Mouse (Mus musculus) embryonic facial prominence, embryonic 13.5 days (tissue): ENCODE results near the gene Zfp131. TPM values are rescaled to one million over a fixed set of nuclear protein-coding genes. Genes with fewer than 3 reads are reported as not detected.

ENCODE experiments used
- ATAC-seq: fragments of 200-750 bp; cut with Nextera tagmentation; 2 replicates; pipeline ENCODE4 v1.8.0; 2017; ENCODE audit warnings: low read depth; ENCODE audit not compliant: insufficient number of reproducible peaks, insufficient read depth, low FRiP score, low TSS enrichment
- H3K27ac ChIP-seq: fragments of 300-500 bp; sonication (generic); 2 replicates; pipeline ENCODE4 v1.5.1; 2015; ENCODE audit warnings: moderate library complexity, mild to moderate bottlenecking, inconsistent platforms
- H3K27me3 ChIP-seq: fragments of 300-500 bp; sonication (generic); 2 replicates; pipeline ENCODE4 v1.6.1; 2015; ENCODE audit warnings: mild to moderate bottlenecking, inconsistent platforms
- H3K36me3 ChIP-seq: fragments of 300-500 bp; sonication (generic); 2 replicates; pipeline ENCODE4 v1.6.1; 2015; ENCODE audit warnings: mild to moderate bottlenecking, inconsistent platforms
- H3K4me1 ChIP-seq: fragments of 300-500 bp; sonication (generic); 2 replicates; pipeline ENCODE4 v1.6.1; 2015; ENCODE audit warnings: inconsistent platforms
- H3K4me2 ChIP-seq: fragments of 300-500 bp; sonication (generic); 2 replicates; pipeline ENCODE4 v1.6.1; 2015; ENCODE audit warnings: moderate library complexity, mild to moderate bottlenecking, inconsistent platforms
- H3K4me3 ChIP-seq: fragments of 300-500 bp; sonication (generic); 2 replicates; pipeline ENCODE4 v1.5.1; 2015; ENCODE audit warnings: mild to moderate bottlenecking, inconsistent platforms
- H3K9ac ChIP-seq: fragments of 300-500 bp; sonication (generic); 2 replicates; pipeline ENCODE4 v1.6.1; 2015; ENCODE audit warnings: mild to moderate bottlenecking, inconsistent platforms
- H3K9me3 ChIP-seq: fragments of 300-500 bp; sonication (generic); 2 replicates; pipeline ENCODE4 v1.6.1; 2016; ENCODE audit warnings: inconsistent platforms
- WGBS: fragments of 180-500 bp; shearing (Covaris S2); methylation state at CpG from one replicate; pipeline ENCODE4 v1.1.7; 2015; ENCODE audit warnings: mixed read lengths; 5-methylcytosine and 5-hydroxymethylcytosine counted together
- polyA plus RNA-seq: library from polyadenylated mRNA; unstranded; fragments of >200 nt; fragmentation: Nextera tagmentation; extraction: Ambion mirVana; gene quantifications from 2 replicates; pipeline ENCODE4 v1.2.1, GENCODE M21; 2015

Zfp131 gene
- polyA plus RNA-seq, 1 experiment from 2014 or later, result 48.6 TPM

GRCm38 (mm10) chr13:119753859-119754634, 36.6 kb downstream of the Zfp131 start:
- no peak overlapping the region for H3K4me2 ChIP-seq
- H3K27me3 ChIP-seq, result no peaks in the 10 kb centered on the region
- WGBS, result 53% methylated on average over 9 of the region's 9 CpGs
- H3K27ac ChIP-seq, result no peak overlapping the region
- H3K9me3 ChIP-seq, result no peaks in the 10 kb centered on the region
- H3K36me3 ChIP-seq, result no peaks in the 10 kb centered on the region
- H3K9ac ChIP-seq, result no peak overlapping the region
- ATAC-seq, result no peak
- no peak overlapping the region for H3K4me3 ChIP-seq
- H3K4me1 ChIP-seq, result peaks cover 17% of the 10 kb centered on the region

GRCm38 (mm10) chr13:119746930-119747329, 43.8 kb downstream of the Zfp131 start:
- Histone ChIP-seq H3K4me3 (no peak overlapping the region), H3K4me2 (no peak overlapping the region), H3K27ac (no peak overlapping the region), H3K36me3 (no peaks in the 10 kb centered on the region), H3K9me3 (no peaks in the 10 kb centered on the region), H3K9ac (no peak overlapping the region), H3K4me1 (peaks cover 2% of the 10 kb centered on the region), H3K27me3 (no peaks in the 10 kb centered on the region)
- WGBS, result 88% methylated on average over 4 of the region's 4 CpGs
- no peak for ATAC-seq

GRCm38 (mm10) chr13:119743470-119743869, 47.2 kb downstream of the Zfp131 start:
- WGBS, result 74% methylated on average over 3 of the region's 3 CpGs
- Histone ChIP-seq H3K4me2 (no peak overlapping the region), H3K4me3 (no peak overlapping the region), H3K9me3 (no peaks in the 10 kb centered on the region), H3K4me1 (peaks cover 9% of the 10 kb centered on the region), H3K9ac (no peak overlapping the region), H3K27ac (no peak overlapping the region), H3K27me3 (no peaks in the 10 kb centered on the region), H3K36me3 (no peaks in the 10 kb centered on the region)
- ATAC-seq, result no peak

GRCm38 (mm10) chr13:119742711-119743415, 47.8 kb downstream of the Zfp131 start:
- H3K4me1 ChIP-seq, result peaks cover 9% of the 10 kb centered on the region
- no peak for ATAC-seq
- H3K27ac ChIP-seq, result no peak overlapping the region
- WGBS, result 86% methylated on average over 6 of the region's 6 CpGs
- H3K9me3 ChIP-seq, result no peaks in the 10 kb centered on the region
- no peaks in the 10 kb centered on the region for H3K36me3 ChIP-seq
- H3K4me3 ChIP-seq, result no peak overlapping the region
- H3K9ac ChIP-seq, result no peak overlapping the region
- H3K27me3 ChIP-seq, result no peaks in the 10 kb centered on the region
- H3K4me2 ChIP-seq, result no peak overlapping the region

GRCm38 (mm10) chr13:119741390-119742237, 49.1 kb downstream of the Zfp131 start:
- ATAC-seq, result no peak
- Histone ChIP-seq H3K36me3 (no peaks in the 10 kb centered on the region), H3K27ac (no peak overlapping the region), H3K9ac (peak overlapping the region; percentile 58), H3K27me3 (no peaks in the 10 kb centered on the region), H3K4me2 (peak overlapping the region; percentile 62), H3K4me1 (peaks cover 9% of the 10 kb centered on the region), H3K4me3 (peak overlapping the region; percentile 35), H3K9me3 (no peaks in the 10 kb centered on the region)
- WGBS, result 3% methylated on average over 19 of the region's 19 CpGs

- H3K27me3 ChIP-seq, result no peaks in the 10 kb centered on the region
- 0 out of 2 replicates have a peak, but pooled peaks cover 3% of the 10 kb centered on the region for H3K4me1 ChIP-seq
- no peaks in the 10 kb centered on the region for H3K9me3 ChIP-seq
- H3K27ac ChIP-seq, result no peak overlapping the region
- no peak overlapping the region for H3K4me2 ChIP-seq
- H3K9ac ChIP-seq, result no peak overlapping the region
- no peak overlapping the region for H3K4me3 ChIP-seq
- WGBS, result 63% methylated on average over 6 of the region's 6 CpGs
- ATAC-seq, result no peak
- H3K36me3 ChIP-seq, result no peaks in the 10 kb centered on the region
These were observed 59.2 kb downstream of the Zfp131 start for GRCm38 (mm10) chr13:119731448-119731847.

- 84% methylated on average over 7 of the region's 7 CpGs for WGBS
- H3K4me3 ChIP-seq, result no peak overlapping the region
- ATAC-seq, result no peak
- H3K4me2 ChIP-seq, result no peak overlapping the region
- 0 out of 2 replicates have a peak, but pooled peaks cover 3% of the 10 kb centered on the region for H3K4me1 ChIP-seq
- H3K27ac ChIP-seq, result no peak overlapping the region
- no peaks in the 10 kb centered on the region for H3K9me3 ChIP-seq
- H3K36me3 ChIP-seq, result no peaks in the 10 kb centered on the region
- no peak overlapping the region for H3K9ac ChIP-seq
- H3K27me3 ChIP-seq, result no peaks in the 10 kb centered on the region
These were observed 61.3 kb downstream of the Zfp131 start for GRCm38 (mm10) chr13:119729406-119729805.

GRCm38 (mm10) chr13:119727608-119728387, 62.9 kb downstream of the Zfp131 start:
- Histone ChIP-seq H3K27me3 (no peaks in the 10 kb centered on the region), H3K4me3 (no peak overlapping the region), H3K9me3 (no peaks in the 10 kb centered on the region), H3K4me2 (no peak overlapping the region), H3K36me3 (no peaks in the 10 kb centered on the region), H3K27ac (no peak overlapping the region), H3K9ac (no peak overlapping the region), H3K4me1 (0 out of 2 replicates have a peak, but pooled peaks cover 3% of the 10 kb centered on the region)
- WGBS, result 74% methylated on average over 26 of the region's 26 CpGs
- no peak for ATAC-seq

GRCm38 (mm10) chr13:119724541-119724940, 66.1 kb downstream of the Zfp131 start:
- no peak overlapping the region for H3K9ac ChIP-seq
- no peak overlapping the region for H3K27ac ChIP-seq
- H3K4me3 ChIP-seq, result no peak overlapping the region
- no peak overlapping the region for H3K4me2 ChIP-seq
- WGBS, result 87% methylated on average over 7 of the region's 7 CpGs
- no peaks in the 10 kb centered on the region for H3K9me3 ChIP-seq
- H3K36me3 ChIP-seq, result no peaks in the 10 kb centered on the region
- H3K4me1 ChIP-seq, result 0 out of 2 replicates have a peak, but pooled peaks cover 3% of the 10 kb centered on the region
- no peak for ATAC-seq
- H3K27me3 ChIP-seq, result no peaks in the 10 kb centered on the region

- H3K36me3 ChIP-seq, result no peaks in the 10 kb centered on the region
- H3K4me1 ChIP-seq, result 0 out of 2 replicates have a peak, but pooled peaks cover 3% of the 10 kb centered on the region
- H3K27ac ChIP-seq, result no peak overlapping the region
- no peak overlapping the region for H3K4me3 ChIP-seq
- H3K9ac ChIP-seq, result no peak overlapping the region
- H3K27me3 ChIP-seq, result no peaks in the 10 kb centered on the region
- no peak overlapping the region for H3K4me2 ChIP-seq
- 72% methylated on average over 5 of the region's 5 CpGs for WGBS
- ATAC-seq, result no peak
- H3K9me3 ChIP-seq, result no peaks in the 10 kb centered on the region
These were observed 67.3 kb downstream of the Zfp131 start for GRCm38 (mm10) chr13:119723368-119723767.

- no peak overlapping the region for H3K9ac ChIP-seq
- ATAC-seq, result no peak
- no peaks in the 10 kb centered on the region for H3K9me3 ChIP-seq
- no peak overlapping the region for H3K4me2 ChIP-seq
- no peaks in the 10 kb centered on the region for H3K4me1 ChIP-seq
- H3K27ac ChIP-seq, result no peak overlapping the region
- no peaks in the 10 kb centered on the region for H3K36me3 ChIP-seq
- no peaks in the 10 kb centered on the region for H3K27me3 ChIP-seq
- 84% methylated on average over 3 of the region's 3 CpGs for WGBS
- H3K4me3 ChIP-seq, result no peak overlapping the region
These were observed 68.2 kb downstream of the Zfp131 start for GRCm38 (mm10) chr13:119722447-119722846.
